Mouse (Mus musculus) embryonic fibroblast, embryonic 13.5 days (primary cell): ENCODE data around the gene Chac1.

ENCODE experiments used
- CTCF ChIP-seq: IDR thresholded peaks from 2 replicates; pipeline ENCODE4 v1.5.1; 2011; ENCODE audit warnings: mild to moderate bottlenecking, control low read depth, low read length, moderate library complexity, borderline replicate concordance; ENCODE audit not compliant: insufficient read depth
- POLR2A ChIP-seq: IDR thresholded peaks from 2 replicates; pipeline ENCODE4 v1.6.1; 2011; ENCODE audit warnings: low read depth, mild to moderate bottlenecking, control low read depth, low read length, moderate library complexity

DNA sequence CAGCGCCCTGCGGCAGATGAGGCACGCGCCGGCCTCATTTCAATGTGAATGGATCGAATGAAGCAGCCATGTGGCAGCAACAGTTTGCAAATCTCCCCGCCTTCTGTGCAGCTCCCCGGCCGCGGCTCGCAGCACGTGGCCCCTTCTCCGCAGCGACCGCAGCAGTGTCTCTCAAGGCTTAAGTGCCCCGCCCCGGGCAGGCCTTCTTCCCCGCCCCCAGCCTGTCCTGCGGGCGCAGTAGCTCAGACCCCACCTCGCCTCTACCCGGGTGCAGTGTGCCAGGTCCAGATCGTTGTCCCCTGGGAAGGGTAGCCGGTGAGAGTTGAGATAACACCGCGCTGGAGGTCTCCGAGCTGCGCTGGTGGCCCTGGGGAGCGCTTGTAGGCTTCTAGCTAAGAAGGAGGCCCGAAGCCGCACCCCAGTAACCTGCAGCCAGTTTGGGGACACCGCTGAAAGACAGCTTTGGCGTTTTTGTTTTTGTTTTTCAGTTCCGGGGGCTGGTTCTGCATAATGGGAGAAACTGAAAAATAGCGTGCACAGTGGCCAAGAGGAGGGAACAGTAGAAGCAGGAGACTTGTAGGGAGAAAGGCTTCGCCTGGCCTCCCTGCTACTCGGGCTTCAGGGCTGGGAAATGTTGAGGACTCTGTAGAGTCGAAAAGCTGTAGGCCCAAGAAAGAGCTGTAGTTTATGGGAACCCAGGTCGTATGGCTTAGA, 28.3 kb upstream of the Chac1 start:
- no peak for TF ChIP-seq POLR2A
- TF ChIP-seq CTCF: no peak
